Comparison of ENCODE assay signal across 11 mouse cellular contexts in genomic region chr2:20768681-20769080, GRCm38 (mm10).
A peak's percentile ranks its signal among the peaks of the same experiment; 100 is the strongest.
DNase-seq lines count a peak whose midpoint lies in the region; ATAC-seq and TF ChIP-seq lines count a peak whose summit lies in the region.
"Had no signal": no experiment of that assay in that cellular context is flagged by ENCODE, and none has a peak within 500 bp of the region (broad histone marks: within the 10 kb centered on the region; RNA-seq: fewer than 3 reads in every experiment).

No protein-coding gene starts in this region.

- no peak for TF ChIP-seq EP300 in liver, postnatal 0 days (IDR thresholded peaks at IDR 0.05; ENCODE audit: low read depth)

- ATAC-seq in forebrain, postnatal 0 days: no peak
- ATAC-seq in forebrain, embryonic 13.5 days: no peak
- no peak for ATAC-seq in liver, postnatal 0 days
- no peak for ATAC-seq in liver, embryonic 11.5 days (replicated peaks; ENCODE audit: low FRiP score)
- 0 out of 2 replicates have a peak, but pooled peaks have one; percentile 35 for ATAC-seq in limb, embryonic 11.5 days (ENCODE audit: insufficient number of reproducible peaks, low FRiP score, low TSS enrichment, low read depth)
- no peak for ATAC-seq in forebrain, embryonic 14.5 days
- ATAC-seq: activated CD4-positive, CD25-positive, alpha-beta regulatory T cell, adult 4 months had no signal

- H3K36me3 ChIP-seq in forebrain, postnatal 0 days (ENCODE audit: insufficient read depth): no peaks in the 10 kb centered on the region; the same call in 1 of the 2 replicates
- H3K36me3 ChIP-seq in forebrain, embryonic 13.5 days (ENCODE audit: poor library complexity, severe bottlenecking): peaks cover 22% of the 10 kb centered on the region
- H3K36me3 ChIP-seq in liver, postnatal 0 days (replicated peaks; ENCODE audit: insufficient read depth, low read length): no peaks in the 10 kb centered on the region
- no peaks in the 10 kb centered on the region for H3K36me3 ChIP-seq in liver, embryonic 11.5 days (ENCODE audit: control insufficient read depth, insufficient read depth, low read length)
- no peaks in the 10 kb centered on the region for H3K36me3 ChIP-seq in limb, embryonic 11.5 days (ENCODE audit: control insufficient read depth, insufficient read depth, low read length)
- no peaks in the 10 kb centered on the region for H3K36me3 ChIP-seq in forebrain, embryonic 14.5 days (ENCODE audit: control insufficient read depth, insufficient read depth, low read length)
- H3K36me3 ChIP-seq: heart, embryonic 15.5 days had no signal

- DNase-seq in forebrain, postnatal 0 days: no peak
- no peak for DNase-seq in liver, postnatal 0 days
- DNase-seq in liver, embryonic 11.5 days (ENCODE audit: low spot score): no peak
- DNase-seq in R1 (ENCODE audit: low read depth, low spot score): peak; percentile 86
- DNase-seq in limb, embryonic 11.5 days (ENCODE audit: low spot score): no peak
- DNase-seq in right cerebral cortex, postnatal 25 days: no peak
- DNase-seq in forebrain, embryonic 14.5 days (ENCODE audit: low spot score): no peak
- DNase-seq: kidney, adult 11 months had no signal

- no peak overlapping the region for H3K4me3 ChIP-seq in forebrain, postnatal 0 days (ENCODE audit: low read depth, low read length)
- H3K4me3 ChIP-seq in forebrain, embryonic 13.5 days: no peak overlapping the region
- H3K4me3 ChIP-seq in liver, postnatal 0 days (ENCODE audit: low read depth, low read length): no peak overlapping the region
- no peak overlapping the region for H3K4me3 ChIP-seq in liver, embryonic 11.5 days (ENCODE audit: low read depth, low read length)
- no peak overlapping the region for H3K4me3 ChIP-seq in limb, embryonic 11.5 days (ENCODE audit: low read depth, low read length)
- no peak overlapping the region for H3K4me3 ChIP-seq in forebrain, embryonic 14.5 days (ENCODE audit: low read depth, low read length)
- H3K4me3 ChIP-seq: heart, embryonic 15.5 days had no signal

- H3K4me1 ChIP-seq in forebrain, postnatal 0 days (ENCODE audit: insufficient read depth): no peaks in the 10 kb centered on the region
- H3K4me1 ChIP-seq in forebrain, embryonic 13.5 days: no peaks in the 10 kb centered on the region
- H3K4me1 ChIP-seq in liver, postnatal 0 days (ENCODE audit: insufficient read depth): no peaks in the 10 kb centered on the region
- no peaks in the 10 kb centered on the region for H3K4me1 ChIP-seq in liver, embryonic 11.5 days (replicated peaks; ENCODE audit: control insufficient read depth, insufficient read depth, low read length)
- no peaks in the 10 kb centered on the region for H3K4me1 ChIP-seq in limb, embryonic 11.5 days (ENCODE audit: control insufficient read depth, insufficient read depth, low read length)
- no peaks in the 10 kb centered on the region; the same call in 1 of the 2 replicates for H3K4me1 ChIP-seq in forebrain, embryonic 14.5 days (ENCODE audit: control insufficient read depth, insufficient read depth, low read length)
- H3K4me1 ChIP-seq: heart, embryonic 15.5 days had no signal

- 72% methylated on average over 5 of the region's 5 CpGs for WGBS in forebrain, postnatal 0 days
- WGBS in forebrain, embryonic 13.5 days: 70% methylated on average over 5 of the region's 5 CpGs
- WGBS in liver, postnatal 0 days (ENCODE audit: insufficient replicate concordance): 60% methylated on average over 5 of the region's 5 CpGs
- 61% methylated on average over 5 of the region's 5 CpGs for WGBS in liver, embryonic 11.5 days
- WGBS in limb, embryonic 11.5 days: 60% methylated on average over 5 of the region's 5 CpGs
- WGBS in forebrain, embryonic 14.5 days: 64% methylated on average over 5 of the region's 5 CpGs

- H3K4me2 ChIP-seq in forebrain, postnatal 0 days (ENCODE audit: low read depth): no peak overlapping the region
- H3K4me2 ChIP-seq in forebrain, embryonic 13.5 days: no peak overlapping the region
- H3K4me2 ChIP-seq in liver, postnatal 0 days (ENCODE audit: low read depth, low read length): no peak overlapping the region
- no peak overlapping the region for H3K4me2 ChIP-seq in liver, embryonic 11.5 days
- no peak overlapping the region for H3K4me2 ChIP-seq in limb, embryonic 11.5 days (ENCODE audit: low read depth, severe bottlenecking)
- no peak overlapping the region for H3K4me2 ChIP-seq in forebrain, embryonic 14.5 days (ENCODE audit: low read length)
- H3K4me2 ChIP-seq: heart, embryonic 15.5 days had no signal

- TF ChIP-seq CTCF in forebrain, postnatal 0 days (IDR thresholded peaks at IDR 0.05; ENCODE audit: low read depth): peak; percentile 25; the same call in 1 of the 2 replicates
- TF ChIP-seq CTCF in liver, postnatal 0 days (IDR thresholded peaks at IDR 0.05; ENCODE audit: low read depth): peak; percentile 28

- no peaks in the 10 kb centered on the region for H3K27me3 ChIP-seq in forebrain, postnatal 0 days (ENCODE audit: insufficient read depth, low read length)
- no peaks in the 10 kb centered on the region for H3K27me3 ChIP-seq in forebrain, embryonic 13.5 days
- H3K27me3 ChIP-seq in liver, postnatal 0 days (ENCODE audit: insufficient read depth, low read length): no peaks in the 10 kb centered on the region
- H3K27me3 ChIP-seq in liver, embryonic 11.5 days (replicated peaks; ENCODE audit: control insufficient read depth, insufficient read depth, low read length): no peaks in the 10 kb centered on the region
- H3K27me3 ChIP-seq in limb, embryonic 11.5 days (ENCODE audit: control insufficient read depth, insufficient read depth, low read length): no peaks in the 10 kb centered on the region
- no peaks in the 10 kb centered on the region for H3K27me3 ChIP-seq in forebrain, embryonic 14.5 days (replicated peaks; ENCODE audit: control insufficient read depth, insufficient read depth, low read length)
- H3K27me3 ChIP-seq: heart, embryonic 15.5 days had no signal

- H3K27ac ChIP-seq in forebrain, postnatal 0 days (ENCODE audit: low read depth, low read length): no peak overlapping the region
- H3K27ac ChIP-seq in forebrain, embryonic 13.5 days: no peak overlapping the region
- no peak overlapping the region for H3K27ac ChIP-seq in liver, postnatal 0 days (ENCODE audit: low read depth)
- no peak overlapping the region for H3K27ac ChIP-seq in liver, embryonic 11.5 days (ENCODE audit: low read depth, low read length)
- H3K27ac ChIP-seq in limb, embryonic 11.5 days (replicated peaks; ENCODE audit: low read depth, low read length): no peak overlapping the region
- no peak overlapping the region for H3K27ac ChIP-seq in forebrain, embryonic 14.5 days (ENCODE audit: low read depth, low read length)
- H3K27ac ChIP-seq: heart, embryonic 15.5 days had no signal

- no peaks in the 10 kb centered on the region for H3K9me3 ChIP-seq in forebrain, postnatal 0 days (ENCODE audit: low read length)
- no peaks in the 10 kb centered on the region for H3K9me3 ChIP-seq in forebrain, embryonic 13.5 days (replicated peaks)
- no peaks in the 10 kb centered on the region for H3K9me3 ChIP-seq in liver, postnatal 0 days (ENCODE audit: low read length)
- H3K9me3 ChIP-seq in liver, embryonic 11.5 days (ENCODE audit: control insufficient read depth, low read length): no peaks in the 10 kb centered on the region
- no peaks in the 10 kb centered on the region for H3K9me3 ChIP-seq in limb, embryonic 11.5 days (ENCODE audit: control insufficient read depth, low read length)
- no peaks in the 10 kb centered on the region for H3K9me3 ChIP-seq in forebrain, embryonic 14.5 days (replicated peaks; ENCODE audit: control insufficient read depth, low read length)
- H3K9me3 ChIP-seq: heart, embryonic 15.5 days had no signal

- no peak overlapping the region for H3K9ac ChIP-seq in forebrain, postnatal 0 days
- no peak overlapping the region for H3K9ac ChIP-seq in forebrain, embryonic 13.5 days
- H3K9ac ChIP-seq in liver, postnatal 0 days (replicated peaks): no peak overlapping the region
- no peak overlapping the region for H3K9ac ChIP-seq in liver, embryonic 11.5 days (ENCODE audit: low read depth, low read length)
- no peak overlapping the region for H3K9ac ChIP-seq in limb, embryonic 11.5 days (ENCODE audit: low read length)
- H3K9ac ChIP-seq in forebrain, embryonic 14.5 days (ENCODE audit: low read length): no peak overlapping the region
- H3K9ac ChIP-seq: heart, embryonic 15.5 days had no signal
